Mouse (Mus musculus): ENCODE measurements around the gene Nyx. TPM values are rescaled to one million over a fixed set of nuclear protein-coding genes. Genes with fewer than 3 reads are reported as not detected.

The Nyx gene
- total and polyA plus RNA-seq, 3 experiments, result 0.11 to 0.31 TPM; not detected in 1

DNA sequence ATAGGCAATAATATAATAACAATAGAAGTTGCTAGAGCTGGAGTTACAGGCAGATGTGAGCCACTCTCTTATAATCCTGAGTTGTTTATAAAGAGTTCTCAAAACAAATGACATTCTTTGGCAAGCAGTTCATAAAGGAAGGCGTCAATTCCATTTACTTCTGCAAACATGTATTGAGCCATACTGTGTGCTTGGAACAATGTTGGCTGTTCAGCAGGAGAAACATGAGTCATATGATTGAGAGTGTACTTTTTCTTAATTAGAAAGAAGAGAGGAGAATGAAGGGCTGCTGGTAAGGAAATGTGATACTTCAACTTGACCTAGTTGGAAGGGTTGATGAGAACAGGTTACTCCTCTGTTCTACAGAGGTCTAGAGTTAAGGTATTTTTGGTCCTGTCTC is 16.7 kb downstream of the Nyx start:
- Histone ChIP-seq H3K36me3 (ENCODE audit: control insufficient read depth in 1 of 2, insufficient read depth in 2 of 2, low read length in 2 of 2) (peaks cover 0 to 10% of the 10 kb centered on the region in 2 experiments; a peak in 2 of 4 replicates), H3K27me3 (ENCODE audit: control insufficient read depth in 1 of 2, insufficient read depth in 2 of 2, low read length in 2 of 2) (no peaks in the 10 kb centered on the region), H3K79me2 (ENCODE audit: control insufficient read depth, insufficient read depth, low read length, poor library complexity) (no peaks in the 10 kb centered on the region)

DNA sequence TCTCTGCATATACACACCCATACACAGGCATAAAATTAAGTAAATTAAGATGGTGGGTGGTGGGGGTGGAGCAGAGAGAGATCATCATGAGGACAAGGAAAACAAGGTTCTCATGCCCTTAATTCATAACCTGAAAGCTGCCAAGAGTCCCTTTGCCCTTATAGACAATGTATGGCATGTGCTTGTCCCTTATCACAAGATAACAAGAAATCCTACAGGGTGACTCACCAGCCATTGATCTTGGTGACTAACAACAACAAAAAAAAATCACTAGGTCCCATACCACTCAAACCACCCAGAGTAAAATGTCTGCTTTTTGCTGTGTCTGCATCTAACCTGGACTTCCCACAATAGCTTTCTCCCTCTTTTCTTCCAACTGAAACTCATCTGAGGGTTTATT is 18.5 kb downstream of the Nyx start:
- Histone ChIP-seq H3K79me2 (ENCODE audit: control insufficient read depth, insufficient read depth, low read length, poor library complexity) (no peaks in the 10 kb centered on the region), H3K4me1 (ENCODE audit: control insufficient read depth in 1 of 2, insufficient read depth in 2 of 2, low read length in 2 of 2) (peaks cover 10 to 16% of the 10 kb centered on the region in 2 experiments), H3K27ac (ENCODE audit: control insufficient read depth, low read depth, low read length) (no peak overlapping the region), H3K4me3 (ENCODE audit: control insufficient read depth in 1 of 2, insufficient read depth in 1 of 2, low read depth in 2 of 2, low read length in 2 of 2) (no peak overlapping the region), H3K27me3 (ENCODE audit: control insufficient read depth in 1 of 2, insufficient read depth in 2 of 2, low read length in 2 of 2) (no peaks in the 10 kb centered on the region), H3K36me3 (ENCODE audit: control insufficient read depth in 1 of 2, insufficient read depth in 2 of 2, low read length in 2 of 2) (peaks cover 0 to 12% of the 10 kb centered on the region in 2 experiments; a peak in 2 of 4 replicates), H3K9ac (ENCODE audit: control insufficient read depth, low read depth, low read length, poor library complexity, severe bottlenecking) (no peak overlapping the region), H3K9me3 (replicated peaks; ENCODE audit: insufficient read depth, low read length) (no peaks in the 10 kb centered on the region)
- peak; percentile 30 for DNase-seq (ENCODE audit: low read depth, low spot score)
- TF ChIP-seq HCFC1 (IDR thresholded peaks at IDR 0.05; ENCODE audit: low read depth, low read length) (no peak), ZMIZ1 (IDR thresholded peaks at IDR 0.05; ENCODE audit: low read depth, low read length) (no peak), CHD2 (IDR thresholded peaks at IDR 0.05; ENCODE audit: low read length) (no peak), TCF12 (IDR thresholded peaks at IDR 0.05; ENCODE audit: low read depth, low read length) (no peak), MAZ (IDR thresholded peaks at IDR 0.05; ENCODE audit: low read depth, low read length) (no peak), EP300 (IDR thresholded peaks at IDR 0.05; ENCODE audit: low read depth in 1 of 2, low read length in 2 of 2) (peak; percentile 58 to 63), RCOR1 (IDR thresholded peaks at IDR 0.05; ENCODE audit: low read depth, low read length) (peak; percentile 67; the same call in 1 of the 2 replicates), BHLHE40 (IDR thresholded peaks at IDR 0.05; ENCODE audit: borderline replicate concordance, low read depth, low read length) (peak; percentile 72), USF1 (IDR thresholded peaks at IDR 0.05; ENCODE audit: low read depth, low read length) (no peak), GATA1 (IDR thresholded peaks at IDR 0.05; ENCODE audit: low read depth, low read length) (peak; percentile 70), NRF1 (IDR thresholded peaks at IDR 0.05; ENCODE audit: insufficient read depth, low read depth, low read length, poor library complexity, severe bottlenecking) (no peak), ETS1 (IDR thresholded peaks at IDR 0.05; ENCODE audit: low read depth, low read length) (peak; percentile 52), POLR2A (IDR thresholded peaks at IDR 0.05; ENCODE audit: control insufficient read depth in 1 of 2, insufficient read depth in 1 of 2, low read depth in 1 of 2, low read length in 2 of 2, poor library complexity in 1 of 2) (no peak), MAX (IDR thresholded peaks at IDR 0.05; ENCODE audit: low read length) (peak; percentile 19; the same call in 1 of the 2 replicates), NELFE (IDR thresholded peaks at IDR 0.05; ENCODE audit: low read depth, low read length) (no peak), UBTF (IDR thresholded peaks at IDR 0.05; ENCODE audit: borderline replicate concordance, insufficient read depth, low read depth, low read length) (no peak), JUND (IDR thresholded peaks at IDR 0.05; ENCODE audit: low read depth, low read length) (peak; percentile 64; the same call in 1 of the 2 replicates), MEF2A (IDR thresholded peaks at IDR 0.05; ENCODE audit: extremely low read depth, insufficient replicate concordance, low read depth, low read length, poor library complexity, severe bottlenecking) (no peak), MXI1 (IDR thresholded peaks at IDR 0.05; ENCODE audit: low read depth, low read length) (no peak)

More for the DNA sequence above, 16.7 kb downstream of the Nyx start:
- Histone ChIP-seq H3K9me3 (replicated peaks; ENCODE audit: insufficient read depth, low read length) (no peaks in the 10 kb centered on the region), H3K4me1 (ENCODE audit: control insufficient read depth in 1 of 2, insufficient read depth in 2 of 2, low read length in 2 of 2) (peaks cover 8 to 10% of the 10 kb centered on the region in 2 experiments), H3K4me3 (ENCODE audit: control insufficient read depth in 1 of 2, insufficient read depth in 1 of 2, low read depth in 2 of 2, low read length in 2 of 2) (no peak overlapping the region), H3K27ac (ENCODE audit: control insufficient read depth, low read depth, low read length) (no peak overlapping the region), H3K9ac (ENCODE audit: control insufficient read depth, low read depth, low read length, poor library complexity, severe bottlenecking) (no peak overlapping the region)
- no peak for DNase-seq (ENCODE audit: low read depth, low spot score)
- TF ChIP-seq KAT2A (conservative IDR thresholded peaks at IDR 0.05; ENCODE audit: low read depth, low read length), result no peak
- TF ChIP-seq HCFC1 (IDR thresholded peaks at IDR 0.05; ENCODE audit: low read depth, low read length), result no peak
- no peak for TF ChIP-seq GATA1 (IDR thresholded peaks at IDR 0.05; ENCODE audit: low read depth, low read length)
- no peak for TF ChIP-seq MEF2A (IDR thresholded peaks at IDR 0.05; ENCODE audit: extremely low read depth, insufficient replicate concordance, low read depth, low read length, poor library complexity, severe bottlenecking)
- TF ChIP-seq POLR2AphosphoS5 (IDR thresholded peaks at IDR 0.05; ENCODE audit: borderline replicate concordance, low read depth, low read length), result no peak
- TF ChIP-seq USF2 (IDR thresholded peaks at IDR 0.05; ENCODE audit: borderline replicate concordance in 1 of 2, insufficient read depth in 1 of 2, low read depth in 1 of 2, low read length in 2 of 2), result no peak
- TF ChIP-seq TBP (IDR thresholded peaks at IDR 0.05; ENCODE audit: low read depth, low read length), result no peak
- TF ChIP-seq UBTF (IDR thresholded peaks at IDR 0.05; ENCODE audit: borderline replicate concordance, insufficient read depth, low read depth, low read length), result no peak
- no peak for TF ChIP-seq JUND (IDR thresholded peaks at IDR 0.05; ENCODE audit: low read depth, low read length)
- no peak for TF ChIP-seq ZNF384 (IDR thresholded peaks at IDR 0.05; ENCODE audit: low read depth, low read length)
- TF ChIP-seq MYB (IDR thresholded peaks at IDR 0.05; ENCODE audit: low read depth, low read length), result no peak
- no peak for TF ChIP-seq ELF1 (IDR thresholded peaks at IDR 0.05; ENCODE audit: low read depth, low read length)
- no peak for TF ChIP-seq SMC3 (IDR thresholded peaks at IDR 0.05; ENCODE audit: low read depth, low read length)
- no peak for TF ChIP-seq E2F4 (IDR thresholded peaks at IDR 0.05; ENCODE audit: borderline replicate concordance, low read depth, low read length)
- no peak for TF ChIP-seq MYC (IDR thresholded peaks at IDR 0.05; ENCODE audit: low read depth, low read length)
- TF ChIP-seq CHD1 (IDR thresholded peaks at IDR 0.05; ENCODE audit: low read depth, low read length), result no peak
- no peak for TF ChIP-seq ZMIZ1 (IDR thresholded peaks at IDR 0.05; ENCODE audit: low read depth, low read length)
- TF ChIP-seq MAFK (IDR thresholded peaks at IDR 0.05; ENCODE audit: borderline replicate concordance, low read depth, low read length), result no peak
